Mouse (Mus musculus): ENCODE data around the gene Methig1. TPM values are rescaled to one million over a fixed set of nuclear protein-coding genes. Genes with fewer than 3 reads are reported as not detected.
"Not testable (repeated sequence)": the region's sequence is repeated elsewhere in the genome, so short reads cannot be mapped to it uniquely, and the experiment has no call there.

Gene Methig1
- polyA plus RNA-seq, 1 experiment from 2014 or later: not detected

DNA sequence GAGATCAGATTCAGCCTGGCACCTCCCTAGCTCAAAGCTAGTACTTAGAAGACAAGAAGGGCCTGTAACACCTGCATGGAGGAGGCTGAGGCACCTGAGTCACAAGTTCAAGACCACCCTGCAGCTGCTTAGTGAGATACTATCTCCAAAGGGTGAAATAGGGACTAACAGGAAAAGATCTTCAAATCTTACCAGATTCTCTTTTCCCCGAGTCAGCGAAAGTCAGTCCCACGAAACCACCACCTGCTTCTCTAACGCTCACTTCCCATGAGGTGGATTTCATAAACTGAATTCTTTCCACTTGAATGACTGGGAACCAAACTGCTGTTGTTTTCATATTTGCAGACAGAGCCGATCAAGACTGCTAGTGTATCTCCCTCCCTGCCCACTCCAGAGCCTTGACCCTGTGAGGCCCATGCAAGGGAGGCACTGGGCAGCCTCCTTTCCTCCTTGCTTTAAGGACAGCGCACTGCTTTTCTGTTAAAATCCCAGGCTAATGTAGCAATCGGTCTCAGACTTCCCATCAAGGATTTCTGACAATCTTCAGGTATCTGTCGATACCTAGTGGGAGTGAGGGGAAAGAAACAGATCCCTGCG lies 65.0 kb downstream of the Methig1 start:
- Histone ChIP-seq H3K36me3 (no peaks in the 10 kb centered on the region), H3K9me3 (replicated peaks) (no peaks in the 10 kb centered on the region), H3K9ac (no peak overlapping the region), H3K4me3 (no peak overlapping the region), H3K4me2 (no peak overlapping the region), H3K27ac (no peak overlapping the region), H3K27me3 (no peaks in the 10 kb centered on the region), H3K4me1 (replicated peaks) (peaks cover 43% of the 10 kb centered on the region)
- no peak for ATAC-seq (replicated peaks; ENCODE audit: insufficient number of reproducible peaks, insufficient read depth, low FRiP score, low read depth)
- WGBS: 76% methylated on average over 9 of the region's 9 CpGs

DNA sequence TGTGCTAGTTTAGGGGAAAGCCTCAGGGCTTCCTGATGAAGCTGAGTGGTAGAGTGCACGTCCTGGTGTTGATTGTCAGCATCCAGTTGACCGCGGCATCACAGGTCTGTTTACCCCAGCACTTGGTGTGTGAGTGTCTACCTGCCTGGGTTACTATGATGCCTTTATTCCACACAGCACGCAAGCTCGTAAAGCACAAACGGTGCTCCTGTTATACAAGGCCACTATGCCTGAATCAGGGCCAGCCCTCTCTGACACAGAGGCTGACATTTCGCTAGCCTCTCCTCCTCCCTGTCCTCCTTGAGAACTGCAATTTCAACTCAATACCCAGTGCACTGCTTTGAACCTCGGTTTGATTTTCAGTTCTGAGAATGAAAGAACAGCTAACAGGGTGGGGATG lies 66.4 kb downstream of the Methig1 start:
- 65% methylated on average over 8 of the region's 8 CpGs for WGBS
- Histone ChIP-seq H3K4me2 (0 out of 2 replicates have a peak overlapping the region, but pooled peaks have one; percentile 1), H3K4me3 (no peak overlapping the region), H3K27me3 (peaks cover under 1% of the 10 kb centered on the region; the same call in 1 of the 2 replicates), H3K9me3 (replicated peaks) (no peaks in the 10 kb centered on the region), H3K36me3 (no peaks in the 10 kb centered on the region), H3K4me1 (replicated peaks) (peaks cover 49% of the 10 kb centered on the region), H3K27ac (peak overlapping the region; percentile 33; the same call in 1 of the 2 replicates), H3K9ac (0 out of 2 replicates have a peak overlapping the region, but pooled peaks have one; percentile 9)
- ATAC-seq (replicated peaks; ENCODE audit: insufficient number of reproducible peaks, insufficient read depth, low FRiP score, low read depth): no peak

DNA sequence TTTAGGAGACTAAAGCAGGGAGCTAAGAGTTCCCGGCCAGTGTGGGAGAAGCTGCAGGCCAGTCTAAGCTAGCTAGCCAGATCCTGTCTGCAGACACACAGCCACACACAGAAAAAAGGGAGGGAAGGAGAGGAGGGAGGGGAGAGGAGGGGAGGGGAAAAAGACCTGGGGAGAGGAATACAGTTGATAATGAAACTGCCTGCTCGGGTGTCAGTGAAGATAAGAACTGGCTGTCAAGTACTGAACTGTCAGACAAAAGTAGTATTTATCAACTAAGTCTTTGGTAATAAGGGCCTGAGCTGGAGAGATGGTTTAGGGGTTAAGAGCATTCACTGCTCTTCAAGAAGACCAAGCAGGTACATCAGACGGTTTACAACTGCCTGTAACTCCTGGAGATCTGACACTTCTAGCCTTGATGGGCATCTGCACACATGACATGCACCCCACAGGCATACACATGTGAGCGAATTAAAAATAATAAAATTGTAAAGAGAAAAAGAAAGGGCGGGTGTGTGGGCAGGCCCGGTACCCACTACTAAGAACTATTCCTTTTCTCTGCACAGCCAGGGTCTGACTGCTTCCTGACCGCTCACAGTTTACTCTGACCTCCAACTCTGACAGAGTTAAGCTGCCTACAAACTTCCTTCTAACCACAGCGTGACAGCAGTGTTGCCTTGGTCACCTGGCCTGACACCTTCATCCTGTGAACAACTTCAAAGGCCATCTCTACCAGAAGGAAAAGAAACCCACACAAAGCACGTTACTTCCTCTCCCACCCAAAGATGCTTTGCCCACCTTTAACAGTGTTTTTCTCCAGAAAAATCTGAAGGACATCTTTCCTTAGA lies 67.2 kb downstream of the Methig1 start:
- ATAC-seq (replicated peaks; ENCODE audit: insufficient number of reproducible peaks, insufficient read depth, low FRiP score, low read depth): no peak
- Histone ChIP-seq H3K4me2 (0 out of 2 replicates have a peak overlapping the region, but pooled peaks have one; percentile 1), H3K36me3 (no peaks in the 10 kb centered on the region), H3K9me3 (replicated peaks) (no peaks in the 10 kb centered on the region), H3K4me1 (replicated peaks) (peaks cover 47% of the 10 kb centered on the region), H3K27ac (peak overlapping the region; percentile 33; the same call in 1 of the 2 replicates), H3K4me3 (no peak overlapping the region), H3K27me3 (peaks cover 9% of the 10 kb centered on the region), H3K9ac (0 out of 2 replicates have a peak overlapping the region, but pooled peaks have one; percentile 9)
- WGBS: 45% methylated on average over 9 of the region's 9 CpGs

DNA sequence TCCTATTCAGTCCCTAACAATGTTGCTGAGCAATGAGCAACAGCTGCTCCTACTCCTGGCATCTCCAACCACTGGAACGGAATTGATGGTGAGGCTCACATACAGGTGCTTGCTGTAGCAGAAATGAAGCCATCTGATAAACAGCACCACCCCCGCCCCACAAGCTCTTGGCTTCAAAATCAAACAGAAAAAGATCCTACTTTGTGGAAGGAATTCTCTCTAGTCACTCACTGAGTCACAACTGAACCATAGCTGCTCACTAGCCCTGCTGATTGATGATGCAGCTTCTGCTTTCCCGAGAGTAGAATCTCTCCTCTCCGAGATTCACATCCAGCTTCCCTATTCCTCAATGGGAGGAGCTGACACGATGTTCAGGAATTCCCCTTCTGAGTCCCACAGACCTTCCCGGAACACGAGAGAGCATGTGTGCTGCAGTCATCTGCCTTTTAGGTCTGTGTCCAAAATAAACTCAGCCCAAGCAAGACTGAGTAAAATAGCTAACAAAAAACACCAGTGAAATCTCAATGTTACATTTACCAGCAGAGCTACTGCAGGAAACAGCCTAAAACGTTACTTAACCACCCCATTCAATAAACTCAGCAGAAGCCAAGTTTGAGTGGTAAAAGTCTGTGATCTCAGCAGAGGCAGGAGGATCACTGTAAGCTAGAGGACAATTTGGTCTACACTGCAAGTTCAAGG lies 68.3 kb downstream of the Methig1 start:
- peak overlapping the region; percentile 97 for H3K4me2 ChIP-seq
- no peaks in the 10 kb centered on the region for H3K9me3 ChIP-seq (replicated peaks)
- peak overlapping the region; percentile 72 for H3K4me3 ChIP-seq
- WGBS: 27% methylated on average over 8 of the region's 8 CpGs
- no peak overlapping the region for H3K27ac ChIP-seq
- H3K4me1 ChIP-seq (replicated peaks): peaks cover 39% of the 10 kb centered on the region
- no peak for ATAC-seq (replicated peaks; ENCODE audit: insufficient number of reproducible peaks, insufficient read depth, low FRiP score, low read depth)
- no peak overlapping the region for H3K9ac ChIP-seq
- H3K36me3 ChIP-seq: no peaks in the 10 kb centered on the region
- H3K27me3 ChIP-seq: peaks cover 18% of the 10 kb centered on the region

DNA sequence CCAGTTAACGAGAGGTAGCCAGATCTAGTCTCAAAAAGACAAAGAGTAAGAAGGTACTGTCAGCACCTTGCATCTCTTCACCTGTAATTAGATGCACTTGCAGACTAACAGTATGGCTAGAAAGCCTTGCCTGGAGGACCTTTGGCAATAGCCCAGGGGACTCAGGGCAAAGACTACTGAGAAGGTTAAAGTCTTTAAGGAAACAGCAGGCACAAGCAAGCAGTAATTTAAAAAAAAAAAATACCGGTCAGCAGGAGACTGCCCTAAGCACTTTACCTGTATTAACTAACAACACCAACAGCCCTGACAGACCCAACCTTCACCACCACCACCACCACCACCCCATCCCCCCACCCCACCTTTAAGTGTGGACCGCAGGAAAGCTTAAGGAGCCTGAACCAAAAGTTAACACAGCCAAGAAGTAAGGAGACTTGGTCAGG lies 68.8 kb downstream of the Methig1 start, which contains the start of gene Gm5475:
Gene Gm5475, plus strand, starts transcription at position 390 of the 440 bp plus-strand sequence.
- H3K9me3 ChIP-seq (replicated peaks); H3K36me3 ChIP-seq; ATAC-seq (replicated peaks; ENCODE audit: insufficient number of reproducible peaks, insufficient read depth, low FRiP score, low read depth): not testable (repeated sequence)
- Histone ChIP-seq H3K27me3 (peaks cover 18% of the 10 kb centered on the region), H3K4me1 (replicated peaks) (peaks cover 39% of the 10 kb centered on the region), H3K27ac (peak within 1 kb of the TSS; percentile 43), H3K9ac (peak within 1 kb of the TSS; percentile 83), H3K4me2 (peak within 1 kb of the TSS; percentile 97), H3K4me3 (peak within 1 kb of the TSS; percentile 72)
- 31% methylated on average over 3 of the region's 3 CpGs for WGBS

DNA sequence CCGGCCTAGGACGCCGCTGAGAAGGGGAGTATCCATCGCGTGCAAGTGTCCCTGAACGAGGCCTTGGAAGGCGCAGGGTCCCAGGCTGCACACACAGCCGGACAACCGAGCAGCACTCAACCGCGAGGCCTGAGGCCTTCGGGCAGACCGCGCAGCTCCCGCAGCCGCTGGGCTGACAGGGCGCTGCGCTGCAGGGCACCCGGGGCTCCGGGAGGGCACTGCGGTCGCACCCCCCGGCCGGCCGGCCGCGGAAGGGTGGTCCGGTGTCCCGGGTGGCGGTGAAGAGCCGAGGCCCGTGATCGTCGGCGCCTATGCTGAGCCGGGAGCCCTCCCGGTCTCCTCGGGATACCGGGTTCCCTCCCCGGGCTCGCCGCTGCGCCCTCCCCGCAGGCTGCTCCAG lies 69.5 kb downstream of the Methig1 start:
- Histone ChIP-seq H3K9ac (peak overlapping the region; percentile 83), H3K4me2 (peak overlapping the region; percentile 97), H3K27ac (peak overlapping the region; percentile 43), H3K4me3 (peak overlapping the region; percentile 72), H3K36me3 (no peaks in the 10 kb centered on the region), H3K27me3 (peaks cover 18% of the 10 kb centered on the region), H3K4me1 (replicated peaks) (peaks cover 39% of the 10 kb centered on the region), H3K9me3 (replicated peaks) (no peaks in the 10 kb centered on the region)
- ATAC-seq (replicated peaks; ENCODE audit: insufficient number of reproducible peaks, insufficient read depth, low FRiP score, low read depth): peak; percentile 68
- WGBS: 0% methylated on average over 44 of the region's 44 CpGs

DNA sequence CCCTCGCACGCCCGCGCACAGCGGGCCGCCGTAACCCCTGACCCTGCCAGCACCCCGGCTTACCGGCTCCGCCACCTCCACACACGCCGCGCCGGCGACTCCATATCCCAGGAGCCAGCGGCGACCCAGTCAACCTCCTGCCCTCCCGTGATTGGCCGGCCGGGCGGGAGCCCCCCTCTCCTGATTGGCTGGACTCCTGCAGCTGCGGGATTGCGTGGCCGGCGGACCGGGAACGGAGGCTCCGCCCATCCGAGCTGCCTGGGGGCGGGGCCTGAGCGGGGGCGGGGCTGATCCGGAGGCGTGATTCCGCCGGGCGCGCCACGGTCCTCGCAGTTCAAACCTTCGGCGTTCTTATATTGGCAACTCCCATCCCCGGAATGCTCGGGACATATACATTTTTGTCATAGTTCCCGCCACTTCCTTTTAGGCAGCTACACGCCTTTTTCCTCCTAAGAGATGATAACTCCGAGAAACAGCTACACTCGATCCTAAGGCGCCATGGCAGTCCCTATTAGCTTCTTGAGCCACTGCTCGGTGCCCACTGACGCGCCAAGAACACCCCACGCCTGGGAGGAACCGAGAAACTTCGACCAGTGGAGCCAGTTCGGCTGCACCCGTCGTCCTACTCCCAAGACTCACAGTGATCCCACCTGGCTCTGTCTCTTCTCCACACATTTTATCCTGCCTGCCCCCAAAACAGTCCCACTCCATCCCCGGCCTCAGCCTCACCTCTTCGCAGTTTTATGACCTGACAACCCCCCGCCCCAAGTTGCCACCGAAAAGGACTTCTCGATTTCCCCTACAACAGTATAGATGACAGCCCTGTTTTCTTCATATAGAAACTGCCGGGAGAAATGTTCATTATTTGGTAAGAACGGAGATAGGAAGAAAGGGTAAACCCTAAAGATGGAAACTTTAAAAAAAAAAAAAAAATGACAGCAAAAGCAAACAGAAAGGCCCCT lies 70.2 kb downstream of the Methig1 start:
- H3K9me3 ChIP-seq (replicated peaks): no peaks in the 10 kb centered on the region
- peaks cover 18% of the 10 kb centered on the region for H3K27me3 ChIP-seq
- no peaks in the 10 kb centered on the region for H3K36me3 ChIP-seq
- H3K27ac ChIP-seq: peak overlapping the region; percentile 43; the same call in 1 of the 2 replicates
- peak overlapping the region; percentile 83 for H3K9ac ChIP-seq
- peak; percentile 97 for ATAC-seq (replicated peaks; ENCODE audit: insufficient number of reproducible peaks, insufficient read depth, low FRiP score, low read depth)
- H3K4me3 ChIP-seq: peak overlapping the region; percentile 72
- H3K4me1 ChIP-seq (replicated peaks): peaks cover 35% of the 10 kb centered on the region
- H3K4me2 ChIP-seq: peak overlapping the region; percentile 97
- under 1% methylated on average over 65 of the region's 65 CpGs for WGBS

DNA sequence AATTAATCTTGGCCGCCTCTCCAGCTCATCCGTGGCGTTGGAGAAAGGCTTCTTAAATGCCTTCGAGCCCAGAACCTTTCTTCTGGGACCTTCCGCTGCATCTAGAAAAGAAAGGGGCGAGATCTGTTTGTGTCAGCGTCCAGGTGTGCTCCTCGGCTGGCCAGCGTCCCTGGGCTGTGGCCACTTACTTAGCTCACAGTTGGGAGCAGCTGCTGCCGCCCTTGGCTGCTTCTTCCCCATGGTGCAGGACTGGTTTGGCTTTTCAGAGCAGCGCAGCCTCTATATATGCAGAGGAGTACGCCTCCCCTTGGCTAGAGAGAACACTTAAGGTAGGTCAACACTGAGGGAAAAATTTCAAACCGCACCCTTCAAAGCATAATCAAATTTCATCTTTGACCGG lies 71.0 kb downstream of the Methig1 start:
- ATAC-seq (replicated peaks; ENCODE audit: insufficient number of reproducible peaks, insufficient read depth, low FRiP score, low read depth): no peak
- Histone ChIP-seq H3K27me3 (peaks cover 18% of the 10 kb centered on the region), H3K27ac (no peak overlapping the region), H3K4me1 (replicated peaks) (peaks cover 38% of the 10 kb centered on the region), H3K36me3 (no peaks in the 10 kb centered on the region), H3K9ac (peak overlapping the region; percentile 51), H3K4me3 (peak overlapping the region; percentile 72), H3K4me2 (peak overlapping the region; percentile 97), H3K9me3 (replicated peaks) (no peaks in the 10 kb centered on the region)
- WGBS: 9% methylated on average over 14 of the region's 14 CpGs

DNA sequence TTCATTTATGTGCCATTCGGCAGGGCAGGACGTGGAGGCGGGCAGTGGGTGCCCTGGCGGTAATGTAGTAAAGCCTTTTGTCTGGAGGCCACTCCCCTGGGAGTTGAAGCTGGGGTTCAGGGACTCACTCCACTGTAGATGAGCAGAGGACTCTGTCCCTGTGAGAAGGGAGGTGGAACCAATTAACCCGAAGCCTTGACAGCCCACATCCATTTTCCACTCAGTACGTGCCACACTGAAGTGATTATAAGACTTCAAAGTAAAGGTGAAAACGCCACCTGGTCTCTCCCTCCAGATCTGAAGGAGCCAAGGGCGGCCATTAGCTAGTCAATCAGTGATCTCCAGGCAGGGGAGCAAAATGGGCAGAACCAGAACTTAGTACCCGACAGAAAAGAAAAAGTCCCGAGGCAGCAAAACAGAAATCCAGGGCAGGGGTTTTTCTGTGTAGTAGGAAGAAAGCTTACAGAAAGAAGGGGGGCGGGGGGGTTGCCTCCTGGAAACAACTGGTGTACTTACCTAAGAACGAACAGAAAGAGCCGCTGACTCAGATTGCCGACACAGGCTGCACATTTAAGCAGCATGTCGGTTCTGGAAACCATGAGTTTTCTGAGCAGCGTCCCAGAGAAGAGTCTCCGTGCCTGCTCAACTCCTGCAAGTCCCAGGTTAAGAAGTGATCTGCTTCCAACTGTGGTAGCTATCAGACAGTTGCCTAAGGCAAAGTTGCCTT lies 71.6 kb downstream of the Methig1 start, which contains the start of gene Slc11a2:
Gene Slc11a2, minus strand, starts transcription at position 677 of the 727 bp plus-strand sequence.
- 26% methylated on average over 17 of the region's 17 CpGs for WGBS
- ATAC-seq (replicated peaks; ENCODE audit: insufficient number of reproducible peaks, insufficient read depth, low FRiP score, low read depth): no peak
- Histone ChIP-seq H3K4me3 (peak within 1 kb of the TSS; percentile 72), H3K27ac (no peak within 1 kb of the TSS), H3K9ac (peak within 1 kb of the TSS; percentile 51), H3K9me3 (replicated peaks) (no peaks in the 10 kb centered on the region), H3K4me1 (replicated peaks) (peaks cover 31% of the 10 kb centered on the region), H3K27me3 (peaks cover 18% of the 10 kb centered on the region), H3K36me3 (no peaks in the 10 kb centered on the region), H3K4me2 (peak within 1 kb of the TSS; percentile 97)

Data from heart, embryonic 15.5 days (tissue).